Mouse (Mus musculus): ENCODE measurements at regions not wholly inside any gene's neighbourhood (a gene's known extent, or its start where the extent isn't known, plus 50 kb on each side); places are given as distances from the start of the nearest gene placed in this dataset.

DNA sequence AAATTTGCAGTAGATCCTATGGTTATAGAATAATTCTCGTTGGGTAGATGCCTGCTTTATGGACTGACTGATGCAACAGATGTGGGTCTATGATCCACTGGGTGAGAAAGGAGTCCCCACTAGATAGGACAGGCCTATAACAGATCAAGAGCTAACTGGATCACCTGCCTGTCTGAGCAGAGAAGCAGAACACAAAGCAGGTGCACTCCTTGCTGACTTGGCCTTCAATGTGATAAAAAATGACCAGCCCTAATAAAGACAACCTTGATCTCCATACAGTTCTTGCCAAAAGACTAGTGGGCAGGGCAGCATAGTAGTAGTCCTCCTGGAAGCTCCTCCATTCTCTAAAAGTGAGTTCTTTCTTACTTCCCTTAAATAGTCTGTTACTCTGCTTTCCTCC, 109.6 kb upstream of the Abcb5 start:
- 81% methylated on average over 1 of the region's 1 CpGs for WGBS
- H3K27me3 ChIP-seq (ENCODE audit: control insufficient read depth, insufficient read depth, low read length), result no peaks in the 10 kb centered on the region
- no peaks in the 10 kb centered on the region for H3K36me3 ChIP-seq (ENCODE audit: control insufficient read depth, insufficient read depth, low read length)
- H3K4me1 ChIP-seq (ENCODE audit: control insufficient read depth, insufficient read depth, low read length), result no peaks in the 10 kb centered on the region
- no peak overlapping the region for H3K27ac ChIP-seq (ENCODE audit: low read length)
- no peaks in the 10 kb centered on the region for H3K9me3 ChIP-seq (ENCODE audit: control insufficient read depth, low read depth, low read length)
- H3K4me3 ChIP-seq (ENCODE audit: low read depth, low read length), result no peak overlapping the region
- no peak overlapping the region for H3K9ac ChIP-seq (replicated peaks; ENCODE audit: low read depth, low read length)
- no peak for ATAC-seq (ENCODE audit: insufficient number of reproducible peaks, insufficient read depth, low FRiP score, low read depth)
- no peak overlapping the region for H3K4me2 ChIP-seq (replicated peaks; ENCODE audit: low read depth, low read length)

DNA sequence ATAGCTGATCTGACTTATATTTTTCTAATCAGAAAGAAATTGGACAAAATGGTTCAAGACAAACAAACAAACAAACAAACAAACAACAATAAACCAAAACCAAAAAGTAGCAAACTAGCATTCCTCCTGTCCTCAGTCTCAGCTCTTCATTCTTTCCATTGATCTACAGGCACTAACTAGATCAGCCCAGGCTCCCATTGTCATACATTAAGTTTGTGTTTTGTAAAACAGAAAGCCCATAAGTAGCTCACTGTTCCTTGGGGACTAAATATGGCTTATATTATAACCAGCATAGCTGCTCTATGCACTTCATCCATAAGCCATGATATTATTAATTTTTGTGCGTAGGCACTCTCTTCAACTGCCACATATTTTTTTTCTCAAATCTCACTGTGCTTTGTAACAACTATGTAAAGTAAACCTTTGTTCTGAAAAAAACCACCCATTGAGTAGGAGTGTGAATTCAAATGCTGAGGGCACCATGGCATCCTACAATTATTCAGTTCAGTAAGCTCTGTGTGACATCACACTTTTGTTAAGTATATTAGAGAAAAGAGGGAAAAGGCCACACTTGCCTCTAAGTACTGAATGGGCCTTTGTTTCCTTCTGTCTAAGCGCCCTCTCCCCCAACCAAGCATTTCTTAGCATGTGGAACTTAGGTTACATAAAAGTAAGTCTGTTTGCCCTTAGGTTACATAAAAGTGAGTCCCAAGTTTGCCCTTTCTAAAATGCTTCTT, 108.7 kb upstream of the Abcb5 start:
- no peaks in the 10 kb centered on the region for H3K4me1 ChIP-seq (ENCODE audit: control insufficient read depth, insufficient read depth, low read length)
- H3K27ac ChIP-seq (ENCODE audit: low read length), result no peak overlapping the region
- no peak for ATAC-seq (ENCODE audit: insufficient number of reproducible peaks, insufficient read depth, low FRiP score, low read depth)
- H3K9me3 ChIP-seq (ENCODE audit: control insufficient read depth, low read depth, low read length), result no peaks in the 10 kb centered on the region
- H3K27me3 ChIP-seq (ENCODE audit: control insufficient read depth, insufficient read depth, low read length), result no peaks in the 10 kb centered on the region
- 74% methylated on average over 2 of the region's 2 CpGs for WGBS
- no peak overlapping the region for H3K9ac ChIP-seq (replicated peaks; ENCODE audit: low read depth, low read length)
- no peak overlapping the region for H3K4me2 ChIP-seq (replicated peaks; ENCODE audit: low read depth, low read length)
- H3K36me3 ChIP-seq (ENCODE audit: control insufficient read depth, insufficient read depth, low read length), result no peaks in the 10 kb centered on the region
- H3K4me3 ChIP-seq (ENCODE audit: low read depth, low read length), result no peak overlapping the region

DNA sequence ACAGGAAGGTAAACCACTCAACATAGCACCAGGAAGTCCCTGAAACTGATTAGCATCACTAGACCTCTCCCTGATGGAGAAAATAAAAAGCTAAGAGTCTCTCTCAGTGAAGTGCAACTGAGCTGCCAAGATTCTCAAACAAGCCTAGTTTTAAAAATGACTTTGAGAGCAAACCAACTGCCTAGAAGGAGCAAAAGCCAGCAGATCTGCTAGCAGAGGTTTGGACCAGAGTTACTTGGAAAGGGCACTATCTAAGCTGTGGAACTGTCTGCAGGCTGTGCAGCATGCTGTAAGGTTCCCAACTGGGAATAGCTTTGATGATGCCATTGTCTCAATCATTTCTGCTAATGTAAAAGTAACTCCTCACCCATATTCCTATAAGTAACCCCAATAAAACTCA, 107.9 kb upstream of the Abcb5 start:
- no peak overlapping the region for H3K4me2 ChIP-seq (replicated peaks; ENCODE audit: low read depth, low read length)
- H3K9ac ChIP-seq (replicated peaks; ENCODE audit: low read depth, low read length), result no peak overlapping the region
- no peaks in the 10 kb centered on the region for H3K36me3 ChIP-seq (ENCODE audit: control insufficient read depth, insufficient read depth, low read length)
- no peak overlapping the region for H3K27ac ChIP-seq (ENCODE audit: low read length)
- H3K4me3 ChIP-seq (ENCODE audit: low read depth, low read length), result no peak overlapping the region
- H3K27me3 ChIP-seq (ENCODE audit: control insufficient read depth, insufficient read depth, low read length), result no peaks in the 10 kb centered on the region
- H3K4me1 ChIP-seq (ENCODE audit: control insufficient read depth, insufficient read depth, low read length), result no peaks in the 10 kb centered on the region
- no peaks in the 10 kb centered on the region for H3K9me3 ChIP-seq (ENCODE audit: control insufficient read depth, low read depth, low read length)
- ATAC-seq (ENCODE audit: insufficient number of reproducible peaks, insufficient read depth, low FRiP score, low read depth), result no peak

DNA sequence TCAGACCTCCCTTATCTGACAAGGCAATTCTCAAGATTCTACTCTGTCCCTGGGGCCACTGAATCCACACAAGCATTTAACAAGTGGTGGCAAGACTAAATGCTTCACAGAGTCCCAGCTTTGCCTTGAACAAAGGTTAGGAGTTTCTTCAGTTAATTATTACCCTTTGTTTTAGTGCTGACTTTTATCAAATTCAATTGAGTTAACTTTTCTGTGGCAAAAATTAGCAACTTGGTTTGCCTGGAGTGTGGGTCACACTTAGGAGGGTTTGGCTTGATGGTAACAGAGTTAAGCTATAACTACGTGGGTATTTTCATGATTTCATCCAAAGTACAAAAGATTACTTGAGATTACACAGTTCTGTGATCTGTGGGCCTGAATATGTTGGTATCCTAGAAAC, 104.7 kb upstream of the Abcb5 start:
- WGBS, result 71% methylated on average over 1 of the region's 1 CpGs
- H3K27me3 ChIP-seq (ENCODE audit: control insufficient read depth, insufficient read depth, low read length), result no peaks in the 10 kb centered on the region
- H3K4me2 ChIP-seq (replicated peaks; ENCODE audit: low read depth, low read length), result no peak overlapping the region
- H3K4me1 ChIP-seq (ENCODE audit: control insufficient read depth, insufficient read depth, low read length), result no peaks in the 10 kb centered on the region
- no peak overlapping the region for H3K4me3 ChIP-seq (ENCODE audit: low read depth, low read length)
- H3K9me3 ChIP-seq (ENCODE audit: control insufficient read depth, low read depth, low read length), result no peaks in the 10 kb centered on the region
- no peak overlapping the region for H3K9ac ChIP-seq (replicated peaks; ENCODE audit: low read depth, low read length)
- no peak overlapping the region for H3K27ac ChIP-seq (ENCODE audit: low read length)
- no peak for ATAC-seq (ENCODE audit: insufficient number of reproducible peaks, insufficient read depth, low FRiP score, low read depth)
- H3K36me3 ChIP-seq (ENCODE audit: control insufficient read depth, insufficient read depth, low read length), result no peaks in the 10 kb centered on the region

DNA sequence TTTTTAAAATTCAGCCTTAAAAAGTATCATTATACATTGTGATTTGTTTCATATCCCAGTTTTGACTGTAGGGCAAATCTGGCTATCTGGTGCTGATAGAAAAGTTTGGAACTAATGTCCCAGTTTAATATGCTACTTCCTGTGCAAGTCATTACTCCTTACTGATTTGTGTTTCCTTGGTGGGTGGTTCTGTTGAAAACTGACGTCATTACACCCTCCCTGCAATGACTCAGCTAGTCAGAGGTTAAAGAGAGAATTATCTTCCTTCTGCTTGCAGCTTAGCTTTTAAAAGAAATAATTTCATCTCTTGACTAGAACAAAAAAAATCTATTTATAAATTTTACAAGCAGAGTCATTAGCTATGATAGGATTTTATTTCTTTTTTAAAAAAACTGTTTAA, 104.2 kb upstream of the Abcb5 start:
- Histone ChIP-seq H3K4me1 (ENCODE audit: control insufficient read depth, insufficient read depth, low read length) (no peaks in the 10 kb centered on the region), H3K4me3 (ENCODE audit: low read depth, low read length) (no peak overlapping the region), H3K9me3 (ENCODE audit: control insufficient read depth, low read depth, low read length) (no peaks in the 10 kb centered on the region), H3K4me2 (replicated peaks; ENCODE audit: low read depth, low read length) (no peak overlapping the region), H3K27ac (ENCODE audit: low read length) (no peak overlapping the region), H3K9ac (replicated peaks; ENCODE audit: low read depth, low read length) (no peak overlapping the region), H3K36me3 (ENCODE audit: control insufficient read depth, insufficient read depth, low read length) (no peaks in the 10 kb centered on the region), H3K27me3 (ENCODE audit: control insufficient read depth, insufficient read depth, low read length) (no peaks in the 10 kb centered on the region)
- no peak for ATAC-seq (ENCODE audit: insufficient number of reproducible peaks, insufficient read depth, low FRiP score, low read depth)
- 4% methylated on average over 1 of the region's 1 CpGs for WGBS

DNA sequence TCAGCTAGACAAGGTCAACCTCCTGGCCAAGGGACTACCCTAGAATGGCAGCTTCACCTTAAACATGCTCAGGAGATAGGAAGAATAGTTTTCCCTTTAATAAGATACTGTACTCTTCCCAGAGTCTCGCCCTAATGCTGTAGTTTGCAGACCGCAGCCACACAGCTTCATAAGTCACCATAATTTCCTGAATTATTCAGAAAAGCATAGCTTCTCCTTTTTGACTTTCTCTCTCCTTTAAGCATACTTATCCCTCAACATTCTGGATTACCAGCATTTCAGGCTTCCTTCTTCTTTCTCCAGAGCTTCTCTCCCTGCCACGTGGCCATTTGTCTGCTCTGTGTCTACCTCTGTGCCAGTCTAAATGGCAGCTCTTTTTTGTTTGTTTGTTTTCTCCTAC, 103.5 kb upstream of the Abcb5 start:
- H3K27ac ChIP-seq (ENCODE audit: low read length), result no peak overlapping the region
- no peak for ATAC-seq (ENCODE audit: insufficient number of reproducible peaks, insufficient read depth, low FRiP score, low read depth)
- no peak overlapping the region for H3K4me2 ChIP-seq (replicated peaks; ENCODE audit: low read depth, low read length)
- no peak overlapping the region for H3K4me3 ChIP-seq (ENCODE audit: low read depth, low read length)
- no peak overlapping the region for H3K9ac ChIP-seq (replicated peaks; ENCODE audit: low read depth, low read length)
- 70% methylated on average over 3 of the region's 3 CpGs for WGBS
- H3K27me3 ChIP-seq (ENCODE audit: control insufficient read depth, insufficient read depth, low read length), result no peaks in the 10 kb centered on the region
- no peaks in the 10 kb centered on the region for H3K36me3 ChIP-seq (ENCODE audit: control insufficient read depth, insufficient read depth, low read length)
- H3K9me3 ChIP-seq (ENCODE audit: control insufficient read depth, low read depth, low read length), result no peaks in the 10 kb centered on the region
- no peaks in the 10 kb centered on the region for H3K4me1 ChIP-seq (ENCODE audit: control insufficient read depth, insufficient read depth, low read length)

DNA sequence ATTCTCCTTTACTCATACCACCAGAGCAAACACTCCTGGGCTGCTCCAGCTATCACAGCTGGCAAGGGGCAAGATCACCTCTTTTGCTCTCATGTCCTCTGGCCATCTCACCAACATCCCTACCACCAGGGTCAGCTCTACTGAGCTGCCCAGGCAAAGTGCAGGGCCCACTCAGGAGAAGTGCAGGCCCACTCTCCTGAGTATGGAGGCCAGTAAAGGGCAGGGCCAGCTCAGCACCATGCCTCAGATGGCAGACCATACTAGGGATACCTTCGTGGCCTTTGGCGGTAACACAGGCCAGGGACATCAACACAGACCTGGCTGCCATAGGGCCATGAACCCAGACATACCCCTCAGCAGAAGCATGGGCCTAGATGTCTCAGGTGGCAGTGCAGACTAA, 101.9 kb upstream of the Abcb5 start:
- no peaks in the 10 kb centered on the region for H3K27me3 ChIP-seq (ENCODE audit: control insufficient read depth, insufficient read depth, low read length)
- ATAC-seq (ENCODE audit: insufficient number of reproducible peaks, insufficient read depth, low FRiP score, low read depth), result no peak
- no peaks in the 10 kb centered on the region for H3K4me1 ChIP-seq (ENCODE audit: control insufficient read depth, insufficient read depth, low read length)
- H3K4me2 ChIP-seq (replicated peaks; ENCODE audit: low read depth, low read length), result no peak overlapping the region
- no peak overlapping the region for H3K27ac ChIP-seq (ENCODE audit: low read length)
- no peak overlapping the region for H3K4me3 ChIP-seq (ENCODE audit: low read depth, low read length)
- H3K9me3 ChIP-seq (ENCODE audit: control insufficient read depth, low read depth, low read length), result no peaks in the 10 kb centered on the region
- no peaks in the 10 kb centered on the region for H3K36me3 ChIP-seq (ENCODE audit: control insufficient read depth, insufficient read depth, low read length)
- WGBS, result 96% methylated on average over 2 of the region's 2 CpGs
- no peak overlapping the region for H3K9ac ChIP-seq (replicated peaks; ENCODE audit: low read depth, low read length)

DNA sequence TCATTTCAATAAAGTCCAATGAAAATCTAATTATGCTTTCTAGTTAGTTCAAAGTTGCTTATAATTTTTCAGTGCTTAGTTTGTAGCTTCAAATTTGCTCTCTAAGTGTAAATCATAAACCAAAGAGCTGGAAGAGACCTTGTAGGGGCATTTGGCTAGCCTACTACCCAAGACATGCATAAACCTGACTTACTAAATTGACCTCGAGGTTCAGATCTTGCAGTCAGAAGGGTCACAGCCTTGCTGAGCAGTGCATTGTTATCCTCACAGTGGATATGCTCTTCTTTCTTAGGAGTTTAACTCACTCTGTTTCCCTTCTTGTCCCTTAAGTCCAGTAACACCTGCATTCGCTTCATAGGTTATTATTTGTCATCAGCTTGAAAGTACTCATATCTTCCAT, 96.7 kb upstream of the Abcb5 start:
- no peak overlapping the region for H3K27ac ChIP-seq (ENCODE audit: low read length)
- no peak overlapping the region for H3K4me3 ChIP-seq (ENCODE audit: low read depth, low read length)
- WGBS, result 77% methylated on average over 2 of the region's 2 CpGs

DNA sequence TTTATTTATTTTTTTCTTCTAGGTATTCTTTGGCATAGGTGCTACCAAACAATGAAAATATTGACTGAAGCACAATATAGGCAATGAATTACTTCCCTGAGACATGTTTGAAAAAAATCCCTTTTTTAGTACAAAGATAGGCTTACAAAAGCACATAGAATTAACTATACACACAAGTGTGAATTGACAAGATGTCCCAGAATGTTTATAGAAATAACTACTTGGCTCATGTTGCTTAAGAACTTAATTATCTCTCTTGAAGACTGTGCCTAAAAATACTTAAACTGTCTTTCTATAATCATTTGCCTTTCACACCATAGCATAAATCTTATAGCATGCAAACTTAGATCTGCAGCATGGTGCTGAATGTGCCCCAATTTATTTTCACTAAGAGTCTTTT, 96.3 kb upstream of the Abcb5 start:
- ATAC-seq (ENCODE audit: insufficient number of reproducible peaks, insufficient read depth, low FRiP score, low read depth), result no peak
- H3K9me3 ChIP-seq (ENCODE audit: control insufficient read depth, low read depth, low read length), result no peaks in the 10 kb centered on the region
- no peak overlapping the region for H3K27ac ChIP-seq (ENCODE audit: low read length)
- no peaks in the 10 kb centered on the region for H3K4me1 ChIP-seq (ENCODE audit: control insufficient read depth, insufficient read depth, low read length)
- no peak overlapping the region for H3K9ac ChIP-seq (replicated peaks; ENCODE audit: low read depth, low read length)
- no peak overlapping the region for H3K4me3 ChIP-seq (ENCODE audit: low read depth, low read length)
- no peak overlapping the region for H3K4me2 ChIP-seq (replicated peaks; ENCODE audit: low read depth, low read length)
- no peaks in the 10 kb centered on the region for H3K27me3 ChIP-seq (ENCODE audit: control insufficient read depth, insufficient read depth, low read length)
- no peaks in the 10 kb centered on the region for H3K36me3 ChIP-seq (ENCODE audit: control insufficient read depth, insufficient read depth, low read length)

More for the DNA sequence above, 96.7 kb upstream of the Abcb5 start:
- Histone ChIP-seq H3K36me3 (ENCODE audit: control insufficient read depth, insufficient read depth, low read length) (no peaks in the 10 kb centered on the region), H3K4me1 (ENCODE audit: control insufficient read depth, insufficient read depth, low read length) (no peaks in the 10 kb centered on the region), H3K4me2 (replicated peaks; ENCODE audit: low read depth, low read length) (no peak overlapping the region), H3K9me3 (ENCODE audit: control insufficient read depth, low read depth, low read length) (no peaks in the 10 kb centered on the region), H3K27me3 (ENCODE audit: control insufficient read depth, insufficient read depth, low read length) (no peaks in the 10 kb centered on the region), H3K9ac (replicated peaks; ENCODE audit: low read depth, low read length) (no peak overlapping the region)
- ATAC-seq (ENCODE audit: insufficient number of reproducible peaks, insufficient read depth, low FRiP score, low read depth), result no peak
